Mouse (Mus musculus) heart, postnatal 0 days (tissue): Measurements from ENCODE around the gene Shisa5. TPM values are rescaled to one million over a fixed set of nuclear protein-coding genes. Genes with fewer than 3 reads are reported as not detected.

Experiments used
- ATAC-seq: fragments of 200-750 bp; cut with Nextera tagmentation; 2 replicates; pipeline ENCODE4 v1.8.0; 2017; ENCODE audit warnings: low read depth, moderate number of reproducible peaks, moderate library complexity; ENCODE audit not compliant: insufficient read depth
- DNase-seq: peaks from one replicate; pipeline ENCODE4 v3.0.0-alpha.2; 2016; ENCODE audit warnings: low spot score
- H3K27ac ChIP-seq: fragments of 300-500 bp; sonication (generic); 2 replicates; pipeline ENCODE4 v1.5.1; 2014; ENCODE audit warnings: low read depth, mild to moderate bottlenecking
- H3K27me3 ChIP-seq: fragments of 300-500 bp; sonication (generic); 2 replicates; pipeline ENCODE4 v1.6.1; 2014; ENCODE audit warnings: low read length, mixed read lengths; ENCODE audit not compliant: control insufficient read depth, insufficient read depth
- H3K36me3 ChIP-seq: fragments of 300-500 bp; sonication (generic); replicated peaks from 2 replicates; pipeline ENCODE4 v1.6.1; 2014; ENCODE audit warnings: low read length, mixed read lengths; ENCODE audit not compliant: control insufficient read depth, insufficient read depth
- H3K4me1 ChIP-seq: fragments of 300-500 bp; sonication (generic); 2 replicates; pipeline ENCODE4 v1.6.1; 2014; ENCODE audit warnings: antibody characterized with exemption; ENCODE audit not compliant: control insufficient read depth, insufficient read depth
- H3K4me2 ChIP-seq: fragments of 300-500 bp; sonication (generic); 2 replicates; pipeline ENCODE4 v1.6.1; 2014; ENCODE audit warnings: low read depth, mild to moderate bottlenecking, low read length, moderate library complexity
- H3K4me3 ChIP-seq: fragments of 300-500 bp; sonication (generic); 2 replicates; pipeline ENCODE4 v1.5.1; 2014; ENCODE audit warnings: low read depth, low read length
- H3K9ac ChIP-seq: fragments of 300-500 bp; sonication (generic); replicated peaks from 2 replicates; pipeline ENCODE4 v1.6.1; 2014; ENCODE audit warnings: low read depth, low read length, mixed read lengths
- H3K9me3 ChIP-seq: fragments of 300-500 bp; sonication (generic); replicated peaks from 2 replicates; pipeline ENCODE4 v1.6.1; 2016; ENCODE audit warnings: low read length; ENCODE audit not compliant: control insufficient read depth
- CTCF ChIP-seq: IDR thresholded peaks from 2 replicates; pipeline ENCODE4 v1.5.1; 2016; ENCODE audit warnings: antibody characterized with exemption, control low read depth, low read depth
- EP300 ChIP-seq: IDR thresholded peaks from 2 replicates; pipeline ENCODE4 v1.6.1; 2016; ENCODE audit warnings: antibody characterized with exemption, low read depth
- WGBS: fragments of 180-500 bp; shearing (Covaris S2); extraction: QIAGEN DNeasy Blood & Tissue Kit; methylation state at CpG from one replicate; pipeline ENCODE4 v1.1.7; 2014; 5-methylcytosine and 5-hydroxymethylcytosine counted together
- polyA plus RNA-seq: library from polyadenylated mRNA; unstranded; fragments of >200 nt; fragmentation: Nextera tagmentation; extraction: Ambion mirVana; gene quantifications from 2 replicates; pipeline ENCODE4 v1.2.1, GENCODE M21; 2015
- total RNA-seq: library from RNA; depleted of rRNA; stranded (reverse); fragments of >200 nt; gene quantifications from 2 replicates; pipeline ENCODE4 v1.2.3, GENCODE M21; 2014; ENCODE audit warnings: low replicate concordance

Shisa5 gene
- total and polyA plus RNA-seq, 2 experiments from 2014 or later, result 51.8 to 102 TPM

GRCm38 (mm10) chr9:109049316-109049715 lies 11.0 kb downstream of the Shisa5 start:
- Histone ChIP-seq H3K4me3 (no peak overlapping the region), H3K27ac (no peak overlapping the region), H3K9me3 (no peaks in the 10 kb centered on the region), H3K27me3 (no peaks in the 10 kb centered on the region), H3K9ac (no peak overlapping the region), H3K4me1 (no peaks in the 10 kb centered on the region), H3K4me2 (no peak overlapping the region), H3K36me3 (peaks cover 23% of the 10 kb centered on the region)
- no peak for TF ChIP-seq CTCF
- ATAC-seq (no peak), DNase-seq (no peak)
- 82% methylated on average over 7 of the region's 7 CpGs for WGBS

- no peak overlapping the region for H3K4me3 ChIP-seq
- H3K9ac ChIP-seq, result no peak overlapping the region
- no peaks in the 10 kb centered on the region for H3K9me3 ChIP-seq
- H3K4me2 ChIP-seq, result no peak overlapping the region
- no peak for TF ChIP-seq EP300
- no peak for TF ChIP-seq CTCF
- peaks cover 23% of the 10 kb centered on the region for H3K36me3 ChIP-seq
- 0 out of 2 replicates have a peak, but pooled peaks cover 2% of the 10 kb centered on the region for H3K4me1 ChIP-seq
- H3K27ac ChIP-seq, result peak overlapping the region; percentile 2; the same call in 1 of the 2 replicates
- ATAC-seq, result no peak
- WGBS, result 81% methylated on average over 9 of the region's 9 CpGs
- no peaks in the 10 kb centered on the region for H3K27me3 ChIP-seq
- DNase-seq, result no peak
Measured at GRCm38 (mm10) chr9:109049996-109050673, 11.8 kb downstream of the Shisa5 start.

GRCm38 (mm10) chr9:109050674-109050997 lies 12.3 kb downstream of the Shisa5 start:
- TF ChIP-seq EP300, result no peak
- no peak for TF ChIP-seq CTCF
- ATAC-seq (no peak), DNase-seq (no peak)
- no peaks in the 10 kb centered on the region for H3K27me3 ChIP-seq
- 77% methylated on average over 3 of the region's 3 CpGs for WGBS
- no peak overlapping the region for H3K9ac ChIP-seq
- H3K9me3 ChIP-seq, result no peaks in the 10 kb centered on the region
- H3K4me2 ChIP-seq, result no peak overlapping the region
- peaks cover 23% of the 10 kb centered on the region for H3K36me3 ChIP-seq
- peak overlapping the region; percentile 2; the same call in 1 of the 2 replicates for H3K27ac ChIP-seq
- H3K4me1 ChIP-seq, result 0 out of 2 replicates have a peak, but pooled peaks cover 5% of the 10 kb centered on the region
- no peak overlapping the region for H3K4me3 ChIP-seq

GRCm38 (mm10) chr9:109051011-109051501 lies 12.7 kb downstream of the Shisa5 start:
- no peaks in the 10 kb centered on the region for H3K27me3 ChIP-seq
- H3K9me3 ChIP-seq, result no peaks in the 10 kb centered on the region
- H3K4me2 ChIP-seq, result no peak overlapping the region
- no peak overlapping the region for H3K9ac ChIP-seq
- peaks cover 25% of the 10 kb centered on the region for H3K36me3 ChIP-seq
- WGBS, result 84% methylated on average over 13 of the region's 13 CpGs
- H3K4me1 ChIP-seq, result 0 out of 2 replicates have a peak, but pooled peaks cover 5% of the 10 kb centered on the region
- no peak for ATAC-seq
- no peak overlapping the region; the same call in 1 of the 2 replicates for H3K27ac ChIP-seq
- H3K4me3 ChIP-seq, result no peak overlapping the region
- TF ChIP-seq EP300, result no peak
- no peak for TF ChIP-seq CTCF
- no peak for DNase-seq

GRCm38 (mm10) chr9:109051651-109052489 lies 13.5 kb downstream of the Shisa5 start:
- Histone ChIP-seq H3K4me1 (0 out of 2 replicates have a peak, but pooled peaks cover 5% of the 10 kb centered on the region), H3K9me3 (no peaks in the 10 kb centered on the region), H3K4me2 (no peak overlapping the region), H3K27me3 (no peaks in the 10 kb centered on the region), H3K9ac (no peak overlapping the region), H3K27ac (no peak overlapping the region), H3K4me3 (no peak overlapping the region), H3K36me3 (peaks cover 33% of the 10 kb centered on the region)
- no peak for ATAC-seq
- 82% methylated on average over 10 of the region's 10 CpGs for WGBS
- DNase-seq, result no peak
- TF ChIP-seq CTCF (no peak), EP300 (no peak)
